Mouse (Mus musculus): ENCODE results near the gene Stim2.

Stim2 gene

DNA sequence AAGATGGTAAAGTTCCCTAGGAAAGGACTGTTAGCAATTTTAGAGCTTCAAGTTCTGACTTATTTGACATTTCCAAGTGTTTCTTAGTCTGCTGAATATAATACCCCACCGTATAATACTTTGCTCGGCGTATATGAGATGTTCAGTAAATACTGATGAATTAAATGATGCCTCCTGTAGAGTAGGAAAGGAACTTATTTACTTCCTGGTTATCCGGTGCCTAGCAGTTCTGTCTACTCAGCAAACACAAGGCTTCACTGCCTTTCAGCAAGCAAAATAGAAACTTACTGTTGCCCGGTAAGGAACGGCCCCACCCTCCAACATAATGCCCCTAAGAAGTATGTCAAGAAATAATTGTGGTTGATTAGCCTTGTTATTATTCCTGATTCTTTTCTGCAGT lies 1.5 kb upstream of the Stim2 start:
- no peak for DNase-seq

DNA sequence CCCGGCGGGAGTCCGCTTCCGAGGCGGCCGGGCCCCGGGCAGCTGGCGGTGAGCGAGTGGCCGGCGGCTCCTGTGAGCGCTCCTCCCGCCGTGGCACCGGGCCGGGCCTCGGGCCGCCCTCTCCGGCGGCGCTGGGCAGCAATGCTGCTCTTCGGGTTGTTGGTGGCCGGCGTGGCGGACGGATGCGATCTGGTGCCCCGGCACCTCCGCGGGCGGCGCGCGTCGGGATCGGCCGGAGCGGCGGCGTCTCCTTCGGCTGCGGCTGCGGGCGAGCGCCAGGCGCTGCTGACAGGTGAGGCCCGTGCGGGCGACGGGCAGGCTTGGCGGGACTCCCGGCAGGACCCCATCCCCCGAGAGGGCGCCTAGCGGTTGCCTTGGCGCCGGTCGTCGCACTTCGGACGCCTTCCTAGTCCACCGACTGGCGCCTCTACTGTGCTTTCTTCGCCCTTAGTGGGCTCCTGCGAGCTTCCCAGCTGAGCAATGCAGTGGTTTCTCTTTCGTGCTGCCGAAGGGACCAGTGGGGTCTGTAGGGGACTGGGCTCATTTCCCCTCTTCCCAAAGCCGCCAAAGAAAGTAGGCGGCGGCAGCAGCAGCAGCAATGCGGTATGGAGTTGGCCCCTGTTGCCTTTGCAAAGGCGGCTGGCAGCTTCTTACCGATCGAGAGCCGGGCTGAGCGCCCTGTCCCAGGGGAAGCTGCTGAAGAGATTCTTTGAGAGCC lies 603 bp downstream of the Stim2 start:
- DNase-seq, result peak; percentile 52

DNA sequence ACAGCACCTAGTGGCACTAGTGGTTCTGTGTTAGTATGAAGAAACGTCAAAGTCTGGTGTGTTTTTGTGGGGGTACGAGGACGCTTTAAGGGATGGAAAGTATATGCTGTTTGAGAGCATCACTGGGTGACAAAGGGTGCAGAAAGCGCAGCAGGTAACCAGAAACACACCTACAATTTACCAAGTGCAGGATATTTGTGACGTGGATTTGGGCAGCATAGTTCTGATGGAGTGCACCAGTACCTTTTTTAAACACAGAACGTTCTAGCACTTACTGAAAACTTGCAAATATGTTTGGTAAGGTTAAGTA lies 1.1 kb downstream of the Stim2 start:
- DNase-seq, result no peak

DNA sequence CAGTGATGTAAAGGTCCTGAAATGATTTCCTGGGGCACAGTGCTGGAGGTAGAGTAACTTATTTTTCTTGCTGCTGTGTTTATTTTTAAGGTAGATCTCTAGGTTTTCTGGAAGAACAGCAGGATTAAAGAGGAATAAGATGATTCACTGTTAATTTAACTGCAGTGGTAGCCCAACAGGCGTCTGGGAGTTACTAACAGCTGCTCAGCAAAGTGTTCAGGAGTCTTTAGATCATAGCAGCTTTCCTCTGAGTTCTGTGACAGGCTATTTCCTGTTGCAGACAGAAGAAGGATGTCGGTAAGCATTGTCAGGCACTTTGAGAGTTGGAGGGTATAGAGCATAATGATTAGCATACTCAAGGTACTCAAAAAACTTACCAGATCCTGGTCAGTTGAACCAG lies 1.5 kb downstream of the Stim2 start:
- DNase-seq, result peak; percentile 17

DNA sequence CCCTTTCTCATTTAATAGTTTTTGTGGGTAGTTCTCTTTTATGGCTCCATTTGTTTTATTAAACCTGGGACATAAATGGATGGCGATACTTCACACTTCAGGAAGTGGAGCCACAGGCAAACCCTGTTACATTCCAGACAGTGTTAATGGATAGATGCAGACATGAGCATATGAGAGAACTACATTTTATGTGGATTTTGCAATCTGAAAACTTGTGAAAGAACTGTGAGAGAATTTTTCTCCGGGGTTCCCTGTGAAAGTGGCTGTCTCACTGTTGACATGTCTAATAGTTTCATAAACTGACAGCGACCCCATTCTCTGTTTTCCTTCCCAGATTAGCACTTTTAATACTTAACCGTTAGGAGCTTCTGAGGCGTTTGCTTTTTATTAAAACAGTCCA lies 2.7 kb downstream of the Stim2 start:
- DNase-seq, result no peak

DNA sequence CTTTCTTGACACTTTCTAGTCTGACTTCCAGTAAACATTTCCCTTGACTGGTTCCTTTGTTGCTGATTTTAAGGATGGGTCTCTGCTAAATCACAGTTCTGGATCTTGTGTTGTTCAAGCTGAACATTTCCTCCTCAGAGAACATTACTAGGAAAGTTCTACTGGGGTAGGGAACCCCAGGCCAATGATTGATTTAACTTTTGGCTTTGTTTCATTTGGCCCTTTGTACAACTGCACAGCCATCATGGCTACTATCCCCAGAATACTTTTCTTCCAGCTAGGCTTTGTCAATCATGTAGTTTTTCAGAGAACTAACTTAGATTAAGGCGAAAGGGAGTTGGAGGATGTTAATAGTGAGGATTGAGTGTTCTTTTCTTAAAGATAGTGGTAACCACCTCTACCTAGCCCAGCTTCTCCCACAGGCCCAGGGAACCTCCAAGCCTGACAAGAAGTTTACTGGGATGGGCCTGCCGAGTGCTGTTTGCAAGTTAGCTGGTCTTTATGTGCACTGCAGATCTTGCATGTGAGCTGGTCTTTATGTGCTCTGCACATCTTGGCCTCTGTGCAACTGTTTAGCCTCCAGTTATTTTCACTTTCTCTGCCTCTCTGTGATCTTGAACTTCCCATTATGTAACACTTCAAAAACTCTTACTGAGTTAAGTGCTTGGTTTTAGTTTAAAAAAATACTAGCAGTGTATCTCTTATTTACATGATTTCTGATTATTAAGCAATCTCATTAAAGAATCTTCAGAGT lies 7.0 kb downstream of the Stim2 start:
- no peak for DNase-seq

DNA sequence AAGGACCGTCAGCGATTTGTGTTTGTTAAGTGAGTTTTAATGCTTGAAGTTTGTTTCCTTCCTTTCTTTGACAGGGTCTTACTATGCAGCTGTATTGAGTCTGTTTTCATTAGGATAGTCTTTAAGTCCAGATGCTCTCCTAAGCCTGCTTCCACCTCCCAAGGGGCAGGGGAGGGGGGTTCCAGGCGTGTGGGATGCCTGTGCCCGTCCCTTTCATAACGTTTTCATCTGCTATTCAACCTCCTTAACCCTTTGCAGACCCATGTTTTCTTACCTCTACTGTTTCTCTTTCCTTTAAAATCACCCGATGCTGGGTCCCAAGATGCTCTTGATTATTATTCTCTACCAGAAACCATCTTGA lies 7.5 kb downstream of the Stim2 start:
- DNase-seq, result no peak

DNA sequence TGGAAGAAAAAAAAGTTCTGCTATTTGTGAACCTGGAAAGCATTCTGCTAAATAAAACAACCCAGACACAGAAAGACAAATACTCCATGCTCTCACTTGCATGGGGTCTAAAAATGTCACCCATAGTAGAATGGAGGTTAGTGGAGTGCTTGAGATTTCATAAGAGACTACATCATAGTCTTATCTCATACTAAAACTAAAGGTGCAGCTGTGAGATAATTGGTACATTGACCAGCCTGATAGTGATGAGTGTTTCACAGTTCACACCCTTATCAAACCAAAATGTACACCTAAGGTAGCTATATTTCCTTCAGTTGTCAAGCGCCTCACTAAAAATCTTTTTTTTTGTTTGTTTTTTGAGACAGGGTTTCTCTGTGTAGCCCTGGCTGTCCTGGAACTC lies 8.5 kb downstream of the Stim2 start:
- DNase-seq, result no peak

DNA sequence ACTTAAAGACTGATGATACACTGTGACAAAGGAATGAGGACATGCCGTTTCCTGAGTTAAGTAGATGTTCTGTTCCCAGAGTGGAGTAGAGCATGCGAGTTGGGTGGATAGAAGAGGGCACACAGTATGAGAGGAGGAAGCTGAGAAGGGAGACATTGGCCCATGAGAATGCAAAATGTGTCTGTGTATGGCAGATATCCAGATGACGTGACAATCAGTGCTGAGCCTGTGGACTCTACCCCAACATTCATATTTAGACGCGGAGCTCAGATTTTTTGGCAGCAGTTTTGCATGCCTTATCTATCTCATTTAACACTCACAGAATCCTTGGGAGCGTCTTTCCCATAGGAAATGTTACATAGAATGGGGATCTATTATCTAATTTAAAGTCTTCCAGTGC lies 9.3 kb downstream of the Stim2 start:
- no peak for DNase-seq

DNA sequence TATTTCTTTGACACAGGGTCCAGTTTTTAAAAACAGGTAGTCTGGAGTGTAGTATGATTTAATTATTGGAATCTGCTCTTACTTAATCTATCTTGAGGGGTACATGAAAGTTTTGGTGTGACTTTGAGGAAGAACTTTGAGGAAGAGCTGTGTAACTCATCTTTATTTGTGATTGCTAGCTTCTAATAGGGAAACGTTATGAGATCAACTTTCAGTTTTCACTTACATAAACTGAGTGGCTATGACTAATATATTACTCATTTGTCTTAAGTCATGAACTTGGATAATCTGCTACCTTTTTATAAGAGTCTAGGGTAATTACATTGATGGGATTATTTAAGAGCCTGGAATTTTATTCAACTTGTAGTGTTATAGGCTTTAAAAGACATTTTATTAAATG lies 15.0 kb downstream of the Stim2 start:
- DNase-seq, result no peak

DNA sequence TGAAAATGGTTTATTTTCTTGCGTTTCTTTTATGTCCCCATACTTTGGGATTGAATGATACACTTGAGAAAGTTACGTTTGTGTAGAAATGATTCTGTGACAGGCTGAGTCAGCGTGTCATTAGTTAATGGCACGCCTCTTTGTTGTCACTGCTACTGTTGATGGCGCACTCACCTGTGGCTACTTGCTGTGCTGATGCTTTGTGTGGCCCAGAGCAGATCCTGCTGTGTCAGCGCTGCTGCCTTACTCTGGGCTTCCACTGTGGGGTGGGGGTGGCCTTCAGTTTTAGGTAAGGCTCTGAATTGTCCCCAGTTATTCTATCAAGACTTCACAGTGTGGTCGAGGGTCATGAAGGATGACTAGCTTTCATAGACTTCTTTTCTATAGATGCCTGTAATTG lies 18.8 kb downstream of the Stim2 start:
- DNase-seq, result no peak

DNA sequence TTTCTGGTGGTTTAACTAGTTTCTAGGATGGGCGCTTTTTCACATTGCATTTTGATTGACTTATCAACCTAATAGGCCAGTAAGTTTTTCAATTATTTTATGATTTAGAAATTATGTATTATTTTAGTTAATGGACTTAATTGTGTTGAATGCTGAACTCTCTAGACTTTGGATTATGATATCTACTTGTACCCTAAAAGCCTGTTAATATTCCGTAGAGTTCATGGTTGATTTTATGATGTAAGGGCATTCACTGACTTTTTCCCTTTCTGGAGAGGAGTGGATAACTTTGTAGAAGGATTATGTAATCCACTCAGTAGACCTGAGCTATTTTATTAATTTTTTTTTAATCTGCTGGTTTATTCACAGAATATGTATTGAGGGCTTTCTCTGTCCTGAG lies 20.6 kb downstream of the Stim2 start:
- DNase-seq, result no peak

DNA sequence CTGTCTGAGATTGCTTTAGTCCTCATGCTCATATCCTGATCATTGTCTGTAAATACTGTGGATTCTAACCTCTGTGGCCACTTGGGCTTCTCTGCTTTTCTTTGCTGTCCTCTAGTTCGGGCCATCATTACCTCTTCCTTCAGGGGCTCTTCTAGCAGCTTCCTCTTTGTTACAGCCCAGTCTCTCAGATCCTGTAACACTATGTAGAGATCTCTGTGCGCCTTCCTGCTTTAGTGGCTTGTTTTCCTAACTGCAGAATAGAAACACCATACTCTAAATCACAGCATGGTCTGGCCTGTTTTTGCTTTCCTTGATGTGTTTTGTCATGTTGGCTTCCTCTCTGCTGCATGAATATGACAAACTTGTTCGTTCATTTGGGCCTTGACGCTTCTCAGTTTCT lies 21.2 kb downstream of the Stim2 start:
- no peak for DNase-seq

DNA sequence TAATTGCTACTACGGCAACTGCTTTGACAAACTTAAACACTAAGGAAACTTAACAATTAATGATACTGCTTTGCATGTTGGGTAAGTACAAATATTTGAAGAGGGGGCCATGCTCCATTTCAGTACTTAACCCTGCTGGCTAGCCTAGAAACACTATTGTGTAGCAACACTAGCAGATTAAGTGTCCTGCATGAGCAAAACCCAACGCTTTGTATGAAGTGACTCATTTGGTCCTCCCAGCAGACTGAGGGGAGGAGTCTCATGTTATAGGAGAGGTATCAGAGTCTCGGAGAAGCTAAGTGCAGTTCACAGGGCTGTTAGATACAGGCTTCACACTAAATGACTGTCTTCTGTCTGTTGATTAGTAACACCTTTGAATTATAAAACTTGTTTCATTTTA lies 26.3 kb downstream of the Stim2 start:
- DNase-seq, result no peak

DNA sequence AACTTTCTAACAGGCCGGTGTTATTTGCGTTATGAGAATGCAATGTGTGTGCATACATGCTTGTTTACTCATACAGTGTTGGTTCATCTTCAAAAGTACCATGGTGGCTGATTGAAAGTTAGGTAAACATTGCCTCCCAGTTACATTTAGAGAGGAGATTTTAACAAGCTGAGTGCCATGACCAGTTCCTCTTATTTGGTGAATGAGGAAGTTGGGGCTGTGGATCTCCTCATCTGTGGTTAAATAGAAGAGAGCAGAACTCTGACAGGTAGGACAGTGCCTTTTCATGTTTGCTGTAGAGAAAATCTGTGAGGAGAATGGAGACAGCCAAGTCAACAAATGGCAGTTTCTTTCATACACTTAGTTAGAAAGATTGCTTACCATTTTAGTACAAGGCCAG lies 27.3 kb downstream of the Stim2 start:
- DNase-seq, result no peak

DNA sequence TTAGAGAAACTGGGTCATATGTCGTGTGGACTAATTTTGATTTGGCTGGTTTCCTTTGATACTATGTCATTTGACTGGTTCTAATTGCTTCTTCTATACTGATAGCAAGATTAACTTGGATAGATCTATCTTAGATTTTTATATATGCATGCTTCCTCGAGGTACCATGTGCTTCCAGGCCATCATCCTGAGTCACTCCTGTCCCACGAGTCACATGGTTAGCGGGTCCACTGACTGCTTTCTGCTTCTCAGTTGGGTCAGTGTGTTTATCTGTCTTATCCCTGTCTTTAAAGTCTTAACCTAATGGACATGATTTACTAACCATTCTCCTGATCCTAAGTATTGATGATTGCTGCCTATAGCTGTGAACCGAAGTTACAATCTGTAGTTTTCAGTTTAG lies 34.9 kb downstream of the Stim2 start:
- no peak for DNase-seq

DNA sequence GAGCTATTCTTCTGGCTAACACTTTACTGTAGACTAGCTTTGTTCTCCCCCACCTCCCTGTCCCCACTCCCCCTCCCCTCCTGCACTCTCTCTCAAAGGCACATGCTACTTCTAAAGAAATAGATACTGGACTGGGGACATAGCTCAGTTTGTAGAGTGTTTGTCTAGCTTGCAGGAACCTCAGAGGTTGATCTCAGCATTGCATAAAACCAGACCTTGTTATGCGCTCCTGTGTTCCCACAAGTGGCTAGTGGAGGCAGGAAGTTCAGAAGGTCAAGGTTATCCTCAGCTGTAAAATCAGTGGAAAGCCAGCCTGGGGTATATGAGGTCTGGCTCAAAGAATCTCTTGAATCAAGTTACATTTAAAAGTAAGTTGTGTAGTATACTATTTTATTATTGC lies 36.4 kb downstream of the Stim2 start:
- no peak for DNase-seq

DNA sequence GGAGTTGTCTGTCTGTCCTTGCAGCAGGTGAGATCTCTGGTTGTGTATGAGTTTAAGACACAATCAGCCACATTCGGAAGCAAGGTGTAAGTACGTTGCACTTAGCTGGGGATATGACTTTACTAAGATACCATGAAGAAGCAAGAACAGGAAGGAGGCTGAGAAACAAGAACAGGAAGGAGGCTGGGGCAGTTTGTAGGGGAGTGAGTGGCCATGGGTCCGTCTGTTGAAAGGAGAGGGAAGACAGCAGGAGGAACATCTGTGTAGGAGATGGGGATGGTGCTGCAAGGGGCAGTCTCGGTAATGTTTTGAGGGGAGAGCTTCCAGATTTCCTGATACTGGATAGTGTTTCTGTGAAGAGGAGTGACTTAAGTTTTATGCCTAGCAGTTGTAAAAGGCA lies 40.3 kb downstream of the Stim2 start:
- DNase-seq, result no peak

DNA sequence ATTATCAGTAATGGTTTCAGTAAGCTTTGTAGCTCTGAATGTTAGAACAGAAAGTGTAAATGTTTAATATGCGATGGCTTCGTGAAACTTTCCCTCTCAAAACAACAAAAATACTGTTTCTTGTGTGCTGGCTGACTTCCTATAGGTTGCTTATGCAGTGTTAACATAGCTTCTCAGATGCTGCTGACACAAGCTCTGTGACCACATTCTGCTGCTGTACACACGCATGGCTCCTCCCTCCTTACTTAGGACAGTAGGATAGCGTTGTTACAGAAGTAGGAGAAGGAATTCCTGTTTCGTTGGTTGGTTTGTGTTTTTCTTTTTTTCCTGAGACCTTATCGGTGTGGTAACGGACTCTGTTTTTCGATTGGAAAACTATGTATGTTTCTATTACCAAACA lies 42.2 kb downstream of the Stim2 start:
- no peak for DNase-seq

DNA sequence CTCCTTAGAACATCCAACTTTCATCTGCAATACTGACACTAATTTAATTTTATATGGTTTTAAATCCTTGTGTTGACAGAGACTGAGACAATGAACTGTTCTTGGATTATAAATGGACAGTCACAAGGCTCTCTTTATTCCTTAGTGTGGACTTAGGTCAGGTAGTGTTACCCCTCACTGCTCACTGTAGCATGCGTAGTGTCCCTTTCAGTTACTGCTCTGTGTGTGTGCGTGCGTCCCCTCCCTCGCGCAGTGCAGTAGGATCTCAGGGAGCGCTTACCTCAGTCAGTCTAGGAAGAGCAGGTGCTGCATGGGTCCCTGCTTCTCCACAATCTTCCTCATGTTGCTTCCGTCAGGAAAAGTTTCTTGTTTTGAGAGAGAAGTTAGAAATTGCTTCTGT lies 43.7 kb downstream of the Stim2 start:
- DNase-seq, result no peak

DNA sequence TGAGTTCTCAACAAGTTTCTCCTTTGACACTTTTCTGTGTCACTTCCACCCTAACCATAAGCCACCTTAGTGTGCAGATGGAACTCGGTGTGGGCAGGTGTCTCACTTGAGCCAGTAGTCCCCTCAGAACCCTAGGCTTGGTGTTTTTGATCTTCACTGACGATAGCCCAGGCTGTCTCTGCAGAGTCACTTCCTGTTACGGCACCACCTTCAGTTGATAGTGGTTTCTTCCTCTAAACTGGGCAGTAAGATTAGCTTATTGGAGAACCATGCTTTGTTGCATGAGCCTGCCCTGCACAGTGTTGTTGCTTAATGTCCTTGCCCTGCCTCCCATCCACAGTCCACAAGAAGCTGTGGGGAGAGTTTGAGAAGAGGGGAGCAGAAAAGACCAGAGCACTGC lies 47.2 kb downstream of the Stim2 start:
- DNase-seq, result no peak

DNA sequence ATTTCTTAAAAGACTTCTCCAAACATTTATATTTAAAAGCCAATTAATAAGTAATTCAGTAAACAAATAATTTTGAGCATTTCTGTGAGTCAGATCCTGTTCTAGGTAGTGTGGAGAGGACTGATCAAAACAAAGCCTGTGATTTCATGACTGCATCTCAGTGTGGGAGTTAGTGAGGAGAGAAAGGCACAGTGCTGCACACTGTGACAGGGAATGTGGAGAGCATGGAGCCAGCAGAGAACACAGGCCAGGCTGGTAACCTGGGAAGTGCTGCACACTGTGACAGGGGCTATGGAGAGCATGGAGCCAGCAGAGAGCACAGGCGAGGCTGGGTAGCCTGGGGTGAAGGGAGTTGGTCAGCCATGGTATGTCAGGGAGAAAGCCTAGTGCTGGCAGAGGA lies 48.1 kb downstream of the Stim2 start:
- DNase-seq, result no peak

DNA sequence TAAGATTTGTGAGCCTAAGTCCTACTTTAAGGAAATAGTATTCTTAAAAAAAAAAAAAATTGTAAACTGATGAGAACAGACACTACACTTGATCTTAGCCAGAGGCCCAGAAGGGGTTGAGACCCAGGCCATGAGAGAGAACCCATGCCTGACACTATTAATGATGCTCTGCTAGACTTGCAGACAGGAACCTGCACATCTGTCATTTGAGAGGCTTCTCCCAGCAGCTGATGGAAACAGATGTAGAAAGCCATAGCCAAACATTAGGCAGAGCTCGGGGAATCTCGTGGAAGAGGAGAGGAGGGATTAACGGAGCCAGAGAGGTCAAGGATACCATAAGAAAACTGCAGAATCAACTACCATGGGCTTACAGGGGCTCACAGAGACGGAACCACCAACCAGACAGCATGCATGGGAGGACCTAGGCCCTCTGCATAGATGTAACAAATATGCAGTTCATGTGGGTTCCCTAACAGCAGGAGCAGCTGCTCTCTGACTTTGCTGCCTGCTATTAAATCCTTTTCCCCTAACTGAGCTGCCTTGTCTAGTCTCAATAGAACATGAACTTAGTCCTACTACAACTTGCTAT lies 50.9 kb downstream of the Stim2 start:
- no peak for DNase-seq

DNA sequence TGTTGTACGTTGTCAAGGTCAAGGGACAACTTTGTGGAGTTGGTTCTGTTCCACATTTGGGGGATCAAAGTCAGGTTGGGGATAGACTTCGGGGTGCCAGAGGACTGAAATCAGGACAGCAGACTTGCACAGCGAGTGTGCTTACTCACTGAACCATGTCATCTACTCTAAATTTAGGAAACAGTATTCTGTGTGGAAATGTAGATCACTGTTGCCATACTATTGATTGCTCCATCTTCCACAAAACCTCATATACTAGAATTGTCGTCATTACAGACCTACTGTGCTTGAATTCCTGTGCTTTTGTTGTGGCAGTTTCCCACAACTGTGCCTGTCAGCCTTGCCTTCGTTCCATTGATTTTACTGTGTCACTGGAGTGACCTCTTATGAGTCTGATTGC lies 51.6 kb downstream of the Stim2 start:
- no peak for DNase-seq

DNA sequence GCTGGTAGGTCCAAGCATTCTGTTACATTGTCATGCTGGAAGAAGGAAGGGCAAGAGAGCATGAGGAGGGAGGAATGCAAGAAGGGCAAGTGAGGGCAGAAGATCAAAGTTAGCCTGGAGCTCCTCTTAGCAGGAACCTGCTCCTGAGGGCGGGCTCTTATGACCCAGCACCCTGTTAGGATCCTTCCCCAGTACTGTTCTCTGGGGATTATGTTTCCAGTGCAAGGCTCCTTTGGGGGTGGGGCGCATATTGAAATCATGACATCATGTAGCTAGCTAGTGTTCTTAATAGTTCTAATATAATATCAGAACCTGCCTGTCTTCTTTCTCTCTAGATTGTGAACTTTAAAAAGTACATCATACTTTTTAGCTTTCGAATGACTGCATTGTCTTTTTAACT lies 52.8 kb downstream of the Stim2 start:
- no peak for DNase-seq

Measured in lung, postnatal 14 days (tissue).